Mouse (Mus musculus) lung, embryonic 16.5 days (tissue): ENCODE data around the gene Ces2a. TPM values are rescaled to one million over a fixed set of nuclear protein-coding genes. Genes with fewer than 3 reads are reported as not detected.

Source experiments
- microRNA-seq: library from miRNA; unstranded; fragments of <30 nt; microRNA quantifications from one replicate; pipeline ENCODE4, GENCODE M21; 2016
- polyA plus RNA-seq: library from polyadenylated mRNA; unstranded; fragments of >200 nt; fragmentation: Nextera tagmentation; extraction: Ambion mirVana; gene quantifications from 2 replicates; pipeline ENCODE4 v1.2.1, GENCODE M21; 2015

Gene Ces2a
- polyA plus RNA-seq, 1 experiment from 2014 or later, result not detected

Small RNA genes within 50 kb of the gene (microRNA-seq; reads per million reads assigned to microRNA genes)
- not detected for gene Gm44328

Other genes with a start within 250 kb of the Ces2a start
- 0.10 and 0.35 TPM in 2 replicates for gene Terb1, start 224.1 kb upstream of the Ces2a start, polyA plus RNA-seq
- gene Nae1, start 199.4 kb upstream of the Ces2a start, polyA plus RNA-seq, result 83.9 and 86.7 TPM in 2 replicates
- gene Car7, start 199.3 kb upstream of the Ces2a start, polyA plus RNA-seq, result 0.74 and 0.93 TPM in 2 replicates
- gene Pdp2, start 142.6 kb upstream of the Ces2a start, polyA plus RNA-seq, result 8.4 and 8.9 TPM in 2 replicates
- 70.4 and 75.6 TPM in 2 replicates for gene Cdh16, start 109.6 kb upstream of the Ces2a start, polyA plus RNA-seq
- gene Rrad, start 102.7 kb upstream of the Ces2a start, polyA plus RNA-seq, result 21.7 and 22.2 TPM in 2 replicates
- 109 and 111 TPM in 2 replicates for gene Ciao2b, start 92.0 kb upstream of the Ces2a start, polyA plus RNA-seq
- 0.92 and 1.6 TPM in 2 replicates for gene Ces2b, start 97.6 kb downstream of the Ces2a start, polyA plus RNA-seq
- gene Ces2c, start 113.1 kb downstream of the Ces2a start, polyA plus RNA-seq, result not detected in 2 replicates
- 0.29 and 0.50 TPM in 2 replicates for gene Ces2e, start 192.3 kb downstream of the Ces2a start, polyA plus RNA-seq
- gene Ces2f, start 213.4 kb downstream of the Ces2a start, polyA plus RNA-seq, result 0.14 TPM in 1 of 2 replicates, not detected in the other
- gene Ces2g, start 227.7 kb downstream of the Ces2a start, polyA plus RNA-seq, result 2.0 and 3.3 TPM in 2 replicates